Mouse (Mus musculus): ENCODE data around the gene Dnmt3a. TPM values are rescaled to one million over a fixed set of nuclear protein-coding genes. Genes with fewer than 3 reads are reported as not detected.
"Not testable (repeated sequence)": the region's sequence is repeated elsewhere in the genome, so short reads cannot be mapped to it uniquely, and the experiment has no call there.

The Dnmt3a gene
- total RNA-seq, 2 experiments from 2014 or later, result 80.5 to 83.4 TPM

- DNase-seq, result no peak
- intact Hi-C loops (cut with DNase I), result no loop called here
These were observed 99.6 kb downstream of the Dnmt3a start for GRCm38 (mm10) chr12:3905436-3905835.

DNA sequence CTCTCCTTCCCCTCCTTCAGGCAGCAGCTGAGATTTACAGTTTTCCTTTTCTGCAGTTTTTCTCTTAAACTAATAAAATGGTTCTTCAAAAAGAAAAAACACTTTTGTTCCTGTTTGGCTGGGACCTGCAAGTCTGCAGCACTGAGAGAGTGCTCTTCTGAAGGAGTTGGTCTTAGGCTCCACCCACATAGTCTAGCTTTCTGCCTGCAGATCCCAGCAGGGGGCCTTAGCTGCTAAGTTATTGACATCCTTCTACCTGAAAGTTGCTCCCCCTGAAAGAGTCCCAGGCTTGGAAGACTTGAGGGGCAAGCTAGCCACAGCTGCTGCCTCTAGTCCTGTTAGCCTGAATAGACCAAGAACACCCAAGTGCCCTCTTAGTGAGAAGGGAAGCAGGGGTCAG, 100.5 kb downstream of the Dnmt3a start:
- DNase-seq, result no peak
- intact Hi-C loops (cut with DNase I), result no loop called here

GRCm38 (mm10) chr12:3907008-3907407, 101.2 kb downstream of the Dnmt3a start:
- intact Hi-C loops (cut with DNase I), result no loop called here
- no peak for DNase-seq

- no peak for DNase-seq
- intact Hi-C loops (cut with DNase I), result no loop called here
These were observed 101.6 kb downstream of the Dnmt3a start for GRCm38 (mm10) chr12:3907418-3907817.

GRCm38 (mm10) chr12:3910466-3911093, 104.8 kb downstream of the Dnmt3a start:
- DNase-seq, result no peak
- intact Hi-C loops (cut with DNase I), result no loop called here

DNA sequence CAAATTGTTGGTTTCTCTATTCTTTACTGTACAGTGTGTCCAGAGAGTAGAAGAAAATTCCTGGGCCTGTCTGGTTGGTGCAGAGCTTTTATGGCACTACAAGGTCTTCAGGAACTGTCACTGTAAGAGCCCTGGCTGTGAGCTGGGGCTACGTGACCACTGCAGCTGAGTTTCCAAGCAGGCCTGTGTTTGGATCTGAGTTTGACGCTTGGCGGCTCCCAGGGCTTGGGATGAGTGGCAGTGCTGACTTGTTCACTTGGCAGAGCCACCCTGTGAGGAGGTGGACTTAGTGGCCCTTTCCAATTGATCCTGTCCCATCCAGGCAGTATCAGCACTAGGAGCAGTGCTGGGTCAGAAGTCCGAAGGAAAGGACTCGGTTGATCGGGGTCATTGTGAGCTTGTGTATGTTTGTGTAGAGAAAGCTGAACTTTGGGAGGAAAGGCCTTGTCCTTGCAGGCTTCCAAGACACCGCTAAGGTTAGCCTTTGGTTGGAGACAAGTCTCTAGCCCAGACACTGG, 106.1 kb downstream of the Dnmt3a start:
- DNase-seq, result no peak
- intact Hi-C loops (cut with DNase I), result no loop called here

GRCm38 (mm10) chr12:3915852-3916251, 110.0 kb downstream of the Dnmt3a start:
- no peak for DNase-seq
- intact Hi-C loops (cut with DNase I), result no loop called here

DNA sequence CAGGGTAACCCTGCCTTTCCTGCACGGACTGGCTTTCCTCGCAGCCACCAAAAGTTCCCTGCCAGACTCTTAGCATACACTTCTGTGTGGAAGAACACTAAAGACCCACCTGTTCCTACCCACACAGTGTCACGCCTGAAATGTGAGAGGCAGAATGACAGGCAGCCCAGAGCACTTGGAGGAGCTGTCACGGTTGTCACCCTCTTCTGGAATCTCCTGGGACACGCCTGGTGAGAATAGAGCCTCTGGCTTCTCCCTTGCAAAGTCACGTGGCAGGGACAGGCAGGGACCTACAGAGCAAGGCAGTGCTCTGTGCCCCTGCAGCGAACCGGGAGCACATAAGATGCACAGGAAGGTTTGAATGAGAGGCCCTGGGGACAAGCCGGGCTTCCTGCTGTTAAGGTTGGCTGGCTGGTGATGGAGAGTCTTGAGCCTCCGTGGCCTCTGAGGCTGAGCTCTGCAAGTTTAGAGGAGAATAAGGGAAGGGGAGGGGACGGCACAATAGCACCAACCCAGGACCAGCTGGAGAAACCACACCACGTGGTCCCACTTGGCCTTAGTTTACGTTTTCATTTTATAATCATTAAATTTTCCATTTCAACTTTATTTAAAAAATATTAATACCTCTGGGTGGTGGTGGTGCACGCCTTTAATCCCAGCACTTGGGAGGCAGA, 112.0 kb downstream of the Dnmt3a start:
- DNase-seq, result no peak
- intact Hi-C loops (cut with DNase I), result no loop called here

DNA sequence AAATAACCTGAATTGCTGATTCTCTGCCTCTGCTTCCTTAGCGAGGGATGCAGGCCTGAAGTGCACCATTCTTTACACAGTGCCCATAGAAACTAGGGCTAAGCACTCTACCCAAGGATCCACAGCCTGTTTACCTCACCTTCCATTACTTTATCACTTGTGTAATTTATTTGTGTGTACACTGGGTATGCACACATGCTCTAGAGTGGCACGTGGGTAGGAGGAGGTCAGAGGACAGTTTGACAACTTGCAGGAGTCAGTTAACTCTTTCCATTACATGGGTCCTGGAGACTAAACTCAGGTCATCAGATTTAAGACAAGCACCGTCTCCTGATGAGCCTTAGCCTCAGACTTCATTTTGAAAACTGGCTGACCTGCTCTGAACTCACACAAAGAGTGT, 112.8 kb downstream of the Dnmt3a start:
- intact Hi-C loops (cut with DNase I), result no loop called here
- DNase-seq, result no peak

- intact Hi-C loops (cut with DNase I), result no loop called here
- DNase-seq, result no peak
These were observed 113.6 kb downstream of the Dnmt3a start for GRCm38 (mm10) chr12:3919423-3919822.

GRCm38 (mm10) chr12:3926127-3926526, 120.3 kb downstream of the Dnmt3a start:
- peak; percentile 35 to 47 for DNase-seq
- intact Hi-C loops (cut with DNase I), result loop anchor here (2.0 to 10.0 kb wide), 4 partner anchors 57 to 281 kb away; no protein-coding TSS in a partner anchor

DNA sequence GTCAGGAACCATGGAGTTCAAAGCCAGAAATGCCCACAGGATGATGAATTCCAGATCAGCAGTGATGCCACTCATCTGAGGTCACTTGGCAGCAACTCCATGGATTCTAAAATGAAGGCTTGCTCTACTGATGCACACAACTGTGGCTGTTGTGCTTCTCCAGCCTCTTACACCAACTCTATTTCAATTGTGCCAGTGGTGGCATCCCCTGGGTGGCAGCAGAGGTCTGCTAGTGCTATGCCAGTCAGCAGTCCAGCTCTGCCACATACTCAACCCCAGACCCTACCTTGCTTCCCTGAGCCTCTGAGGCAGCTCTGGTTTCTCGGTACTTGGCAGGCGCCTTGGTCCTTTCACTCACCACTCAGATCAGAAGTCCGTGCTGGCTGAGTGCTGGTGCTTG, 123.0 kb downstream of the Dnmt3a start:
- DNase-seq, result no peak
- intact Hi-C loops (cut with DNase I), result loop anchor here (5.0 to 10.0 kb wide), 2 partner anchors 264 to 278 kb away; no protein-coding TSS in a partner anchor

- DNase-seq; intact Hi-C loops (cut with DNase I): not testable (repeated sequence)
These were observed 124.5 kb downstream of the Dnmt3a start for GRCm38 (mm10) chr12:3930090-3930865.

DNA sequence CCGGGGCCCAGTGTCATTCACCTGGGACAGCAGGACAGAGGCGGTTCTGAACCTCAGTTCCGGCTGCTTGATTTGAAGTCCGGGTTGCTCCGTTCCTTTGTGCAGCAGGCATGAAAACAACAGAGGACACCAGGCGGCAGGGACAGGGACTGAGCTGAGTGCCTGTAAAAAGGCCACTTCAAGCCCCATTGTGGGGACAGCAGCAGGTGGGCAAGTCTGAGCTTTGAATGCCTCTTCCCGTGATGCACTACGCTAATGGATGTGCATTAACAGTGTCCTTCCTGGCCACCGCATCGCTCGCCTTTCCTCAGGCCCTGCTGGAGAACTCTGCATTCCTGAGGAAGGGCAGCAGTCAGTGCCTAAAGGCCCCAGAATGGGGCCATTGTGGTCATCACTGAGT, 136.2 kb downstream of the Dnmt3a start:
- intact Hi-C loops (cut with DNase I), result no loop called here
- no peak for DNase-seq

DNA sequence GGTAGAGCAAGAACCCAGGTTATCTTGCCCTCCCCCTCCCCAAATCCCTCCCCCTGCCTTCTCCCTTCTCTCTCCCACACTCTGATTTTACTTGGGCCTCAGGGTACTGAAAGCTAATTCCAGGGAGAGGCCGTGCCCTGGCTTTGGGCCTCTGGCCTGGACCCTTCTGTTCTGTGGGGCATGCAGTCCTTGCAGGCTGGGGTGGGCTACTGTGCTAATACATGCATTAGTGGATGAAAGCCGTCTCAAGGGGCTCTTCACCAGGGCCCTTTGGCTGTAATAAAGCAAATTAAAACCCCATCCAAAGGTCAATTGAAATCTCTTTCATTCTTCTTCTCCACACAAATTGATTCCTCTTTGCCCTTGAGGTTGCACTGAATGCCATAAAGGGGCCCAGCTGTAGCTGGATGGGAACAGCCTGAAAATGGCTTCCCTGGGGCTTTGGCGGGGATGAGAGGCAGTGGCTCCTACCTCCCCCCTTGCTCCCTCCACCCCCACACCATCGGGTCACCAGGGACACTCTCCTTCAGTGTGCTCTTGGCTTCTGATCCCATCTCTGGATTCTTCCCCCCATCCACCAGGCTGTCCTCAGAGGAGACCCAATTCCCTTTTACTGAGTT, 138.8 kb downstream of the Dnmt3a start:
- DNase-seq, result no peak

GRCm38 (mm10) chr12:3947503-3947902, 141.7 kb downstream of the Dnmt3a start:
- DNase-seq, result no peak
- intact Hi-C loops (cut with DNase I), result no loop called here

More for the DNA sequence above, 138.8 kb downstream of the Dnmt3a start:
- intact Hi-C loops (cut with DNase I), result no loop called here

GRCm38 (mm10) chr12:3954651-3955050, 148.8 kb downstream of the Dnmt3a start, which contains the start of gene Pomc:
Pomc (plus strand) TSS chr12:3954951.
- intact Hi-C loops (cut with DNase I), result no loop called here
- DNase-seq, result no peak

DNA sequence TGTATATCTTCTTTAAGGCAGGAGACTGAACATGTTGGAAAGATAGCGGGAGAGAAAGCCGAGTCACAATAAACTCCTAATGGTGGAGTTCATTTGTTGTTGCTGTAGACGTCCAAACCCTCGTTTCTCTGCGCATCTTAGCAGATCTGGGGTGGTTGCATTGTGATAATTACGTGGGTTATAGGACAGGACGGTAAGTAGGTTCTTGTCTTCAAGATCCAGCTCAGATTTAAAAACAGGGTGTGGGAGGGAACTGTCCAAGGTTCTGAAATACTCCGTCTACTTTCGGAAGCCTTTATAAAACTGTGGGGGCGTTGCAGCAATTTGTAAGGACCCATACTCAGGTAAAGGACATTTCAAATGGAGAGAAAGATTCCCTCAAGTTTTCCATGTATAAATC, 149.6 kb downstream of the Dnmt3a start:
- DNase-seq, result no peak
- intact Hi-C loops (cut with DNase I), result no loop called here

DNA sequence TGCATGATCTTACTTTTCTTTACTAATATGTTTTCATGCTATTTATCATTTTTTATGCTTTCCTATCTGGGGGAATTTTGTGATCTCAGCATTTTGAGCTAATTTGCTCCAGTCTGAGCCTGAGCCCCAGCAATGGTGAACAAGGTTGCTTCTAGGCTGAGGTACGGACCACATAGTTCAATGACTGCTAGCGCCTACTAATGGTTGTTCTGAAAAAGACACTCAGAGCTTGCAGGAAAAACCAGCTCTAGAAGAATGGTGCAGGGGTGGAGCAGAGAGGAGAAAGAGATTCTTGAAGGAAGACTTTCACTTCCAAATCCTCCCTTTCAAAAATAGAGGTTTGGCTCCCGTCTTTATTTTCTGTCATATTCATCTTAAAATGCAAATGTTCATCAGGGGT, 150.5 kb downstream of the Dnmt3a start:
- intact Hi-C loops (cut with DNase I), result no loop called here
- no peak for DNase-seq

DNA sequence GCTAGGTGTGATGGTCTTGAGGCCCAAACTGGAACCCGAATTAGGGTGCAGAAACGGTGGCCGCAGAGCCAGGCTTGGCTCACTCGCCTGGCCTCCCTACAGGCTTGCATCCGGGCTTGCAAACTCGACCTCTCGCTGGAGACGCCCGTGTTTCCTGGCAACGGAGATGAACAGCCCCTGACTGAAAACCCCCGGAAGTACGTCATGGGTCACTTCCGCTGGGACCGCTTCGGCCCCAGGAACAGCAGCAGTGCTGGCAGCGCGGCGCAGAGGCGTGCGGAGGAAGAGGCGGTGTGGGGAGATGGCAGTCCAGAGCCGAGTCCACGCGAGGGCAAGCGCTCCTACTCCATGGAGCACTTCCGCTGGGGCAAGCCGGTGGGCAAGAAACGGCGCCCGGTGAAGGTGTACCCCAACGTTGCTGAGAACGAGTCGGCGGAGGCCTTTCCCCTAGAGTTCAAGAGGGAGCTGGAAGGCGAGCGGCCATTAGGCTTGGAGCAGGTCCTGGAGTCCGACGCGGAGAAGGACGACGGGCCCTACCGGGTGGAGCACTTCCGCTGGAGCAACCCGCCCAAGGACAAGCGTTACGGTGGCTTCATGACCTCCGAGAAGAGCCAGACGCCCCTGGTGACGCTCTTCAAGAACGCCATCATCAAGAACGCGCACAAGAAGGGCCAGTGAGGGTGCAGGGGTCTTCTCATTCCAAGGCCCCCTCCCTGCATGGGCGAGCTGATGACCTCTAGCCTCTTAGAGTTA, 154.2 kb downstream of the Dnmt3a start:
- intact Hi-C loops (cut with DNase I), result no loop called here
- peak; percentile 74 to 77 for DNase-seq
